Mouse (Mus musculus) left cerebral cortex, adult 9 months (tissue): Measurements from ENCODE around the gene Pln.

Experiments
- DNase-seq, 2 experiments: peaks; one replicate each; pipeline ENCODE4 v3.0.0; 2022; ENCODE audit warnings: low spot score in 2 of 2

The Pln gene

DNA sequence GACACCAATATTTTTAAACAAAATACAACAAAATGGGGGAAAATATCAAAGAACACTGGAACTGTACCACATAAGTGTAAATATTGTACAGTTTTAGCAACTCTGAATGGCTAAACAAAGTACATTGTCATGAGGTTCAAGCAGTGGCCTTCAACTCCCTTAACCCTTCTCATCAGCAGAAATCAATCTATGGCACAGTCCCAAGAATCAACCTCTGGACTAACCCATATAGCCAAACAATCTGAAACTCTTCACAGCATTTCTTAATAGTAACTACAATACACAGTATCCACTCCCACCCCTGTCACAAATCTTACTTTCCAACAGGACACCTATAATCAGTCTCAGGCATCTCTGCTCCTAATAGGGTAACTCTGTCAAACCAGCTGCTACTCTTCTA lies 26.8 kb downstream of the Pln start:
- no peak for DNase-seq

DNA sequence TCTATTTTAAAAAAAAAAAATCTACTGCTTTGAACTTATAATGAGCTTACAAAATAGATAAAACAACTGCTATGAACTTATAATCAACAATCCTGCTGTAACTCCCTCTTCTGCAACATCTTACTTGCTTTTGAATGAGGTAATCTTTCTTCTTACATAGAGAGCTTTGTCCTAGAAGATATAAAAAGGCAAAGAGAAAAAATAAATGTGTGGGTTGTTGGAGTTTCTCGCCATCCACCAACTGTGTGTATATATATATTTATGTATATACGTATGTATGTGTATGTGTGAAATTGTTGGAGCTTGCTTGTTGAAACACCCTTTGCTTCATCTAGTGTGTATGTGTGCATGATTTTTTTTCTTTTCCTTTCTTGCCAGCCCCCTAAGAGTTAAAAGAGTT lies 29.8 kb downstream of the Pln start:
- DNase-seq: no peak

DNA sequence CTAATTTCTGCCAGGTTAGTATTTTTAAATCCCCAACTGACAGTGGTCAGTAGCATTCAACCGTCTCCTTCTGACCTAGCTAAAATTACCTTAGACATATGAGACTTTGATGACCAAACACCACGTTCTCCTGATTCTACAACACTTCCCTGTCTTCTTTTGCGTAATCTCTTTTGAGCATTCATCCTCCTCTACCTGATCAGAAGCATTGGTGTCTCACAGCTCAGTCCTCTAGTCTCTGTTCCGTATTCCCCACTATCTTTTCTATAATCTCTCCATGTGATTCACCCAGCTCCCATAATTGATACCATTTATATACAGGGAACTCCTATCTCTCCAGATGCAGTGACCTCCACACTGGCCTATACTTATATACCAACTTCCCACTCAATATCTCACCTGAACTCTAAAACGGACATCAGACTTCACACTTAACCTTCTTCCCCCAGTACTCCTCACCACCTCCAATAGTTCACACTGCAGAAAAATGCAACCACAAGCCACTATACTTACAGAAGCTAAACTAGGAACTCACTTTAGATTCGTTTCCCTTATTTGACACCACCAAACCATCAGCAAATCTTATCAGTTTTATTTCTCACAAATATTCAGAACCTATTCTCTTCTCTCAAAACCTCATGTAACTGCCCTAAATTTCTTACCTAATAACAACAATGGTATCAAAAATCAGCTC lies 36.6 kb downstream of the Pln start:
- DNase-seq: no peak

DNA sequence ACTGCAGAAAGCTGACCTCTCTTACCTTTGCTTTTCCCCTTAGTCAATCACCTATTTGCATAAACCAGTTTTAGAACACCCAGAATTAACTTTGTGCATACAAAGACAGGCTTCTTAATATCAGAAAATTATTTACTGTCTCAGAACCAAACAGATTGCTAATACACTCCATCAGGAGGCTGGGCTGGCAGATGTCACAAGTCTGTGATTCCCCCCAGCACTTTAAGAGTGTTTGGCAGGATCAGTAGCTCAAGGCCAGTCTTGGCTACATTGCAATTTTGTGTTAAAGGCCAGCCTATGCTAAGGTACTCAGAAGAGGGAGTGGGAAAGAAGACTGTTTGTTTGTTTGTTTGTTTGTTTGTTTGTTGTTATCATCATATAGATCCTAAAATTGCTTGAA lies 39.6 kb downstream of the Pln start:
- DNase-seq: no peak

DNA sequence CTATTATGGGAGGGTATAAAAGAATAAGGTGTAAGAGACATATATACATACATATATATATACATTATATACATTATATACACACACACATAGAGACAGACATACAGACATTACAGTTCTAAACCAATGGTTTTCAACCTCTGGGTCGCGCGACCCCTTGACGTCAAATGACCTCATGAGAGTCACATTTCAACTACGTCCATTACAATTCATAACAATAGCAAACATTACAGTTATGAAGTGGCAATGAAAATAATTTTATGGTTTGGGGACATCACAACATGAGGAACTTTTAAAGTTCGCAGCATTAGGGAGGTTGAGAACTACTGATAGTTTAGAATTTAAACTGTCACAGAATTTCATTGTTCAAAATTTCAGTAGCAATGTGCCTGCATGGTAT lies 40.8 kb downstream of the Pln start:
- DNase-seq: no peak

DNA sequence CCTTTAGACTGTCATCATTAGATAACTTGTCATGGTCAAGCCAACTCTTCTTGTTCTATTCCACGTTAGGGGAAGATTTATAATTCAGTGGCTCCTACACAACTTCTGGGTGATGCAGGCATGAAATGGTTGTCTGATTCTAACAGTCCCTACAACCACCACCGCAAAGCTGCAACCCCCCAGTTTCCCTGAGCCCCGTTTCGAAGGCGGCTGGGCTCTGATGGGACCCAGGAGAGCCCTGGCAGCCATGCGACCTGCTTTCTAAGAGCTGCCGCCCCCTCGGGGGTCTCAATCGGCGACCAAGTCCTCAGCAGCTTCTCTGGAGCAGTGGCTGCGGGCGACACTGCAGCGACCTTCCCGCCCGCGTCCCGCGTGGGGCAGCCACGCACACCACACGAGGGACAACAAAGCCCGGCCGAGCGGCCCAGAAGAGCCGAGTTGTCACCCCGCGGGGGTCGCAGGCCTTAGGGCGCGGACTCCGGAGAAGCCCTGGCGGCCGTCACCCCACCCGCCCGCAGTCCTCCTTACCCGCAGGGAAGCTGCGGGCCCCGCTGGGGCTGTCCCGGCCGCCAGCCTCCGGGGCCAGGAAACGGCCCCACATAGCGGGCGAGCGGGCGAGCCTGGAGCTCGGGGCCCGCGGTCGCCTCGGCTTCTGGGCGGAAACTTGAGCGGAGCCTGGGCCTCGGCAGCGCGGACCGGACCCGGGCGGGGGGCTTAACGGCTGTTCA lies 41.7 kb downstream of the Pln start:
- DNase-seq: peak in 1 of 2 experiments; percentile 39

DNA sequence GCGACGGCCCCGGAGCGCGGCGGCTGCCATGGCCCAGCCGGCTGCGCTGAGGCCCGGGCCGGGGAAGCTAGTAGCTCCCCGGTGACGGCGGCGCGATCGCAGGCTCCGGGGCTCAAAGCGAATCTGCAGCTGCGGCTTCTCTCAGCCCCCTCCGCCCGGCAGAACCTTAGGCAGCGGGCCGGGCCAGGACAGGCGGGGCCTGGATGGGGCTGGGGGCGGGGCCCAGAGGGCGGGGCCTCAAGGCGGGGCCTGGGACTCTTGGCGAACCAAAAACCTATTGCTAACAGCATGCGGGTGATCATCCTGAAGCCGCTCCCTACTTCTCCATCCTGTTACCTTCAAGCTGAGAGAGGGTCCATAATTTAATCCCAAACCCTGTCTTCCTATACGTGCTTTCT lies 42.2 kb downstream of the Pln start, which contains the start of gene Cep85l:
Gene Cep85l, minus strand, starts transcription at position 239 of the 398 bp plus-strand sequence.
- DNase-seq: peak; percentile 65 to 84

DNA sequence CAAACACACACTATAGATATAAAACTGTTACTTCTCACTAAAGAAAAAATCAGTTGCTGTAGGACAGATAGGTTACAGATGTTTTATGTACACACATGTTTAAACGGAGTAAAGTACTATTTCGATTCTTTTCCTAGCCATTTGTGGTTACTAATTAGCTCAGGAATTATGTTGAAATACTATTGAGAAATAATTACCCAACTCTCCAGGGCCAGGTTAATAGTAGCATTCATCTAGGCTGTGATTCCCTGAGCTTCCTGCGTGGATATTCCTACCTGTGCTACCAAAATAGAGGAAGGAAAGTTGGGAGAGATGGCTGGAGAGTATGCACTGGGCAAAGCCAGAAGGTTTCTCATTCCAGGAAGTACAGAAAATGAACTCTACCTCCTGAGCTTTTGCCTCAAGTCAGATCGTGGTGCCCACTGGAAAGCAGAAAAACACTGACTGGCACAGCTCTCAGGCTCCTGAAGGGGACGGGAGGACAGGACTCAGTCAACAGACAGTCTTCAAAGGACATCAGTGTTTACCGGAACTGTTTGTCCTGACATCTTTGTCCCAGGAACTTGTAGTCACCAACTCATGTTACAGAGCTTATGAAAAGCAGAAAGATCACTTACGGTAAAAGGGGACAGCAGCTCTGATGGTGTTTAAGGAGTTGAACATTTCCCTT lies 45.4 kb downstream of the Pln start:
- no peak for DNase-seq

DNA sequence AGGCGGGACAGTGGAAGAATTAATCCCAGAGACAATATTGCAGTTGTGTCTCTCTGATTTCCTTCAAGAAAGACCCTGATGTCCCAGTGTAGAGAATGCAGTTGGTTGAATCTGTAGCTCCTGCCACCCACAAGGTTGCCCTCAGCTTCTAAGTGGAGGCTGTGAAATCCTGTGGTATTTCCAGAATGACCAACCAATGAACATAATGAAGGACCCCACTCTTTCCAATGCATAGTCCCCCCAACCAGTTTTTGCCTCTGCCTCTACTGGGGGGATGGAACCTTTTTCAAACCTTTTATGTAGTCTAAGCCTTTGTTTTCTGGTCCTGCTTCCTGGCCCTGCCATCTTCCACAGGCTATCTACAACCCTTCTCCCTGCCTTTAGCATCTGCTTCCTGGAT lies 47.4 kb downstream of the Pln start:
- DNase-seq: no peak

DNA sequence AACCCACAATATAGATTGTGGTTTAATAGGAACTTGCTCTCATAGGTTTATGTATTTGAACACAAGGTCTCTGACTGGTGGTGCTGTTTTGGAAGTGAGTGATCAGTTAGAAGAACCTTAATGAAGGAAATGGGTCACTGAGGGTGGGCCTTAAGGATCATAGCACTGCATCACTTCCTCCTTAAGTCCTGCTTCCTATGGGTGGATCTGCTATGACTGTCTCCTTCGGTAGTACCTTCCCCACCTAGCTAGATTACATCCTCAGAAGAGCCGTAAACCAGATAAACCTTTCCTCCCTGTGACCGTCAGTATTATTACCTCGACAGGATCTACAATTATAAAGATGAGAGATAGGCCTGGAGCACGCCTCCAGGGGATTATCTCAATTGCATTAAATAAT lies 48.0 kb downstream of the Pln start:
- no peak for DNase-seq

DNA sequence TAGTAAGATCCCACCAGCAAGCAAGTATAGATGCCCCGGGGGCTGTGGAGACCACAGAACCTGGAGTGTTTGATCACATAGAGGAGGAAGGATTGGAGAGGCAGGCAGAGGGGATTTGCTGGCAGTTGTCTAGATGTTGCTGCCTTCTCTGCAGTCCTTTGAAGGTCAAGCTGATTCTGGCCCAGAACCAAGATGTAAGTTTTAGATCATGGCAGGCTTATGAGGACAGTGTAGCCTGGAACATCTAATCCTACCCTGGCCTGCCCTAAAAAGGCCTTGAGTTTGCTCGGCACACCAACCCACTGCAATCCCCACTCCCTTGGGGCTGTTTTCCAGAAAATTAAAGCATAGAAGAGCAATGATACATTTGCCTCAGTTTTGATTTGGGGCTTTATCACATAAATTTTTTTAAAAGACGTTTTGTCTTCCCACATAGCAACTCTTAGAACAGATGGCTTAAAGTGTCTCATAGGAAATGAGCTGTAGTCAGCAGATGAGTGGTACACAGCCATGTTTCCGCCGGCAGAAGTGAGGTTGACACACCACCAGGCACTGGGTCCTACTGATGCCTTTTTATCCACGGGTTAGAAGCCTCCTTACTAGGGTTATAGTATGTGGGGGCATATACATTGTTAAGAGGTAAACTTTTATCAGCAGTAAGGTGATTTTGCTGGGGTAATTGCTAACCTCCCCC lies 50.9 kb downstream of the Pln start:
- peak in 1 of 2 experiments; percentile 25 for DNase-seq

DNA sequence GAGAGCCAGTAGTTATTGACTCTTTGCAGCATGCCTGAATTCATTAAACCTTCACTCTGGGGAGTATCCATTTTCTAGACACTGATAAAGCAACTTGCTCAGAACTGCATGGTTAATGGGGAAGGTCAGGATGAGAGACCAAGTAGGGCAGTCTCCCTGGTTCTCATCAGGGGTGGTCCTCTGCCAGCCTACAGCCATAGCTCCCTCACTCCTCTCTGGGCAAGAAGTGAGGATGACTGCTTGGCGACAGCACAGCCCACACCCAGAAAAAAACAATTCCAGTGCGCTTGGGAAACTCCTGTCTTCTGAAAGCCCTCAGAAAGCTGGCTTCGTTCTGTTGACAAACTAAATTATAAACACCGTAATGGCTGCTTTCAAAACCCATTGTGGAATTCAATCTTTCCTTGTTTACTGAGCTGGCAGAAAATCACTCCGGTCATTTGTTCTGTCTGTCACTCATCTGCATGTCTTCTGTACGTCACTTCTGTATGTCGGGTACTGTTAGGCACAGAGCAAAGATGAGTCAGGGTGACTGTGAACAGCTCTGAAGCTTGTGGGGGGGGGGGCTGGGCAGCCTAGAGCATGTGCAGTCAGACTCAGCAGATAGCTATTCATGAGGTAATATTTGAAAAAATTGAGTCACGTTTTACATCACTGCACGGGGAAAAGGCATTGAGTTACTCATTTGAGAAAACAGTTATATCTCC lies 57.6 kb downstream of the Pln start:
- DNase-seq: no peak
